Mouse (Mus musculus): ENCODE data around the gene Erbin. TPM values are rescaled to one million over a fixed set of nuclear protein-coding genes. Genes with fewer than 3 reads are reported as not detected.

Gene Erbin
- polyA plus RNA-seq, 1 experiment from 2014 or later = 20.3 TPM

DNA sequence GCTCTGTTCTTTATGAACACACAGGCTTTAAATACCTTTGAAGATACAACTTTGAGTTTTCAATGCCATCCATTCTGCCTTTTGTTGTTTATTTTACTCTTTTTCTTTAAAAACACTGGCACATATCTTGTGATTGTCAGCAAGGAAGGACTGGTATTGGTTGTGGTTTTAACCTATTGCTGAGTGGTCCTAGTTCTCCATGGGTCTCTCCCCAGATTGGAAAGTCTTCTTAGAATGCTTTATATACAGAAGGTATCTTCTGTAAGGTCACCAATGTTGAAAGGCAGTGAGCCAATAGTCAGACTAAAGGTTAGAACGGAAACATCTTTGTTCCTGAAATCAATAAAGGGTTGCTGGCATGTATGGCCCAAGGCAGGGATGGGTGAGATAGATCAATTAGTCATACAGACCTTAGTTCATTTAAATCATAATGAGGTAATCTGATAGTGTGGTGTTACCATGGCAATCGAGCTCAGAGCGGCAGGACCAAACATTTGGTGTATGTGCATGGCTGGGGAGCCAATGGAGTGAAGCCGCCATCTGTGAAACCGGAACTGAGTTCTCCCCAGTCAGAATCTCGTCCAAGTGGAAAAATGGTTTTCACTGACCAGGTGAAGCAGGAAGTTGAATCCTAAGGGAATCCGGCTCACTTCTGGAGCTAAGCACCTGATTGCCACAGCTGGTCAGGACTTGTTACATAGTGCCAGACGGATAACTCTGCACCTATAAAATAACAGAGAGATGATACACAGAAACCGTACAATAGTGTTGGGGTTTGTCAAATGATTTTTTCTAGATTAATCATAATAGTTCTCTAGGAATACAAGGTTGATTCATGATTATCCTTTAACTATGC is 125.4 kb downstream of the Erbin start:
- Histone ChIP-seq H3K9me3 (no peaks in the 10 kb centered on the region), H3K4me3 (no peak overlapping the region), H3K27me3 (no peaks in the 10 kb centered on the region), H3K27ac (no peak overlapping the region), H3K4me2 (no peak overlapping the region), H3K36me3 (no peaks in the 10 kb centered on the region), H3K4me1 (no peaks in the 10 kb centered on the region), H3K9ac (no peak overlapping the region)
- ATAC-seq (ENCODE audit: insufficient number of reproducible peaks, low FRiP score, low TSS enrichment, low read depth) = no peak
- WGBS = 77% methylated on average over 9 of the region's 9 CpGs

DNA sequence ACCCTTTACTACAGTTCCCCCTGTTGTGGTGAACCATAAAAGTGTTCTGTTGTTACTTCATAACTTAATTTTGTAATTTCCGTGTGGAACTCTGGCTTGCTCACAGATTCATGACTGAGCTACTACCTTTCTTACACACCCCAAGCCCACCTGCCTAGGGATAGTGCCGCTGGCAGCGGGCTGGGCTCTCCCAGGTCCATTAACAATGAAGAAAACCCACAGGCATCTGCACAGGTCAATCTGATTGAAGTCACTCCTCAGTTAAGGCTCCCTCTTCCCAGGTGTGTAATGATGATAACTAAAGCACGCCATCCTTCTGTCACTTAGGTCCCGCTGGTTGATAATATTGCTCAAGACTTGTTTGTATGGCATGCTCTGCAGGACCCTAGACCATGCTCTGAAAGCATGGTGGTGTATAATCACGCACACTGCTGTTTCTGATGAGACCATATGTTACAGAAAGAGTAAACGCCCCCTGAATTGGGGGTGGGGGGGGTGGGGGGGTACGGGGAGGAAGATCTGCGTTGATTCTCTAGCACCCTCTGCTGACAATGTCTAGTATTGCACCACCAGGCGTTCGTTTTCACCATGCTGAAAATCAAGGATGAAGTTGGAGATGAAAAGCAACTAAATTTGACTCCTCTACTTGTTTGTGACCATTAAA is 140.3 kb downstream of the Erbin start:
- ATAC-seq (ENCODE audit: insufficient number of reproducible peaks, low FRiP score, low TSS enrichment, low read depth) = no peak
- no peak overlapping the region for H3K27ac ChIP-seq
- H3K9me3 ChIP-seq = no peaks in the 10 kb centered on the region
- H3K27me3 ChIP-seq = no peaks in the 10 kb centered on the region
- no peak overlapping the region for H3K4me2 ChIP-seq
- H3K4me1 ChIP-seq = 0 out of 2 replicates have a peak, but pooled peaks cover under 1% of the 10 kb centered on the region
- no peak overlapping the region for H3K4me3 ChIP-seq
- no peak overlapping the region for H3K9ac ChIP-seq
- H3K36me3 ChIP-seq = no peaks in the 10 kb centered on the region
- 31% methylated on average over 11 of the region's 11 CpGs for WGBS

DNA sequence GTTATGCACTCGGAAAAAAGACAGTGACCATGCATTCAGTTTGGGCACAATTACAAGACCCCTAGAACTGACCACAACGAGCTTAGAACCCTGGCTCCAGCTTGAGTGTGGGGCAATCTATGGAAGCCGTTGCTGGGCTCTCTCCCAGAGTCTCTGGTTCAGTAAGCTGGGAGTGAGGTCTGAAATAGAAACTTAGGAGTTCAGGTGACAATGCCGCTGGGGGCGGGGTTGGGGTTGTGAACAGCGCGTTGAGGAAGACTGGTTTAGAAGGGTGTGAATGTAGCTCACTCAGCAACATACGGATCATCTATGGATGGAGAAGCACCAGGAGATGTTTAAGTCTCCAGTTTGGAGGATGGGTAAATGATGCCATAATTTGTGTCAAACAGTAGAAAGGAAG is 143.2 kb downstream of the Erbin start:
- WGBS = 71% methylated on average over 8 of the region's 8 CpGs
- no peaks in the 10 kb centered on the region for H3K9me3 ChIP-seq
- H3K4me3 ChIP-seq = no peak overlapping the region
- ATAC-seq (ENCODE audit: insufficient number of reproducible peaks, low FRiP score, low TSS enrichment, low read depth) = no peak
- H3K4me1 ChIP-seq = peaks cover 14% of the 10 kb centered on the region
- H3K27me3 ChIP-seq = no peaks in the 10 kb centered on the region
- no peak overlapping the region for H3K4me2 ChIP-seq
- no peaks in the 10 kb centered on the region for H3K36me3 ChIP-seq
- no peak overlapping the region for H3K9ac ChIP-seq
- no peak overlapping the region for H3K27ac ChIP-seq

DNA sequence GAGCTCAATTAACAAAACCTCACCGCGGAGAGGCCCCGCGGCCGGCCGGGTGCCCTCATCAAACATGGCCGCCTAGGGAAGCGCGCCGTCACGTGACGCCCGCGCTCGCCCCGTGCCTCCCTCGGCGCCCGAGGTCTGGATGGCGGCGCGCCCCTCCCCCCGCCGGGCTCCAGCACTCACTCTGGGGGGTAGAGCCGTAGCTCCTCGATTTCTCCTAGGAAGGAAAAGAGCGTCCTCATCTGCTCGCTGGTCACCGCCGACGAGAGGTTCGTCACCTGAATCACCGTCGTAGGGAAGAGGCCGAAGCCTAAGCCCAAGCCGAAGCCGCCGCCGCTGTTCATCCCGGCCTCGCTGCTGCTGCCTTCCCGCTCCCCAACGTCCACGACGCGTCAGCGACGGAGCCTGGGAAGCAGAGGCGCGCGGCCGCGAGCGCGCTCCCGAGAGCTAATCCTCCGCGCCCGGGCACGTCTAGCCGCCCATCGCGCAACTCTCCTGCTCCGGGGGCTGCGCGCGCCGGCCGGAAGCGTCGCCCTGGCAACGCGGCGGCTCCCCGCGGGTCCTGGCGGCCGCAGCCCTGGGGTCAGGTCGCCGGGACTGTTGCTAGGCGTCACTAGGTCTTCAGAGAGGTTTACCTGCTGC is 146.1 kb downstream of the Erbin start, which contains the start of gene Srek1:
Gene Srek1, minus strand, starts transcription at position 490 of the 639 bp plus-strand sequence.
- H3K27ac ChIP-seq = peak within 1 kb of the TSS; percentile 99
- H3K4me3 ChIP-seq = peak within 1 kb of the TSS; percentile 83
- ATAC-seq (ENCODE audit: insufficient number of reproducible peaks, low FRiP score, low TSS enrichment, low read depth) = peak; percentile 92
- peaks cover 23% of the 10 kb centered on the region for H3K4me1 ChIP-seq
- peak within 1 kb of the TSS; percentile 90 for H3K9ac ChIP-seq
- WGBS = under 1% methylated on average over 79 of the region's 81 CpGs
- no peaks in the 10 kb centered on the region for H3K27me3 ChIP-seq
- H3K9me3 ChIP-seq = no peaks in the 10 kb centered on the region
- peak within 1 kb of the TSS; percentile 51 for H3K4me2 ChIP-seq
- no peaks in the 10 kb centered on the region for H3K36me3 ChIP-seq

DNA sequence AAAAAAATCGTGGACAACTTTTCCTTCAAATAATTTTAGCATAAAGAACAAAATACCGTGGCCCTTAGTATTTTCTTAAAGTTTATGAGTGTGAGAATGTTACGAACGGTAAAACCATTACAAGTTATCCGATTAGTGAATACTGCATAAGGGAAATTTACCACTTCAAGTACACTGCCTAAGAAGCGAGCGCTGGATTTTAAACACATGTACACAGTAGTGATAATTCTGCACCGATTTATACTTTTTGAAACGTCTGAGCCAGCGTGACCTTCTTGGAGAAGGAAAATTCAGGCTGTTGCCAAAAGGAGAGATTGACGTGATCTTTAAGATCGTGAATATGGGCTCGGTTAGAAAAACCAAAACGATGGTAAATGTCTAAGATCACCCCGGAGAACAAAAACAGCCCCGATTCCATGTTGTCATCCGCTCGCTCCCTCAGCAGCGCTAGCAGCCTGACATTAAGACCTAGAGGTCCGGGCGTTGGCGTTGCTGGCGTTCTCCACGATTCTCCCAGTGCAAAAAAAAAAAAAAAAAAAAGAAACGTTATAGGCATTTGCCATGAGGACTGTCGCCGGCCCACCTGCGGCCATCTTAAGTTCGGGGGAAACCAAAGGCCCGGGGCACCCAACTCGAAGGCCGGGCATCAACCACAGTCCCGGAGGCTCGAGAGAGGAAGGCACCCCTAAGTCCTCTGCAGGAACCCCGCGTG is 146.8 kb downstream of the Erbin start:
- peak; percentile 67 for ATAC-seq (ENCODE audit: insufficient number of reproducible peaks, low FRiP score, low TSS enrichment, low read depth)
- peak overlapping the region; percentile 83 for H3K4me3 ChIP-seq
- no peaks in the 10 kb centered on the region for H3K36me3 ChIP-seq
- H3K4me2 ChIP-seq = peak overlapping the region; percentile 51
- peaks cover 23% of the 10 kb centered on the region for H3K4me1 ChIP-seq
- under 1% methylated on average over 36 of the region's 36 CpGs for WGBS
- H3K9me3 ChIP-seq = no peaks in the 10 kb centered on the region
- peak overlapping the region; percentile 99 for H3K27ac ChIP-seq
- peak overlapping the region; percentile 90 for H3K9ac ChIP-seq
- no peaks in the 10 kb centered on the region for H3K27me3 ChIP-seq

DNA sequence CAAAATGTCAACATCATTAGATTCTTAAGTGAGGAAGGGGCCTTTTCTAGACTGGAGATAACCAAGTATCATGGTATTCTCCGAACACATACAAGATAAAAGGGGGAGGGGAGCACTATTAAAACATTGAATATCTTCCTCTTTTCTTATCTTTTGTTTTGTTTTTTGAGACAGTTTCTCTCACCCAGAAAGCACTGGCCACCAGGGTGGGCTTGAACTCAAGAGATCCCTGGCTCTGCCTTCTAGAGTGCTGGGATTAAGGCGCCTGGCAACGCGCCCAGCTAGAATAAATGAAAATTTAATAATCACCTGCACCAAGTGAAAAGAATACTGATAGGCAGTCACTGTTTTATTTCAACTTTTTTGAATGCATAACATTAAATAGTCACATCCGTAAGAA is 147.4 kb downstream of the Erbin start:
- no peak overlapping the region for H3K27ac ChIP-seq
- no peak for ATAC-seq (ENCODE audit: insufficient number of reproducible peaks, low FRiP score, low TSS enrichment, low read depth)
- H3K4me2 ChIP-seq = peak overlapping the region; percentile 51
- 41% methylated on average over 5 of the region's 5 CpGs for WGBS
- H3K9me3 ChIP-seq = no peaks in the 10 kb centered on the region
- no peaks in the 10 kb centered on the region for H3K27me3 ChIP-seq
- peaks cover 24% of the 10 kb centered on the region for H3K4me1 ChIP-seq
- H3K4me3 ChIP-seq = peak overlapping the region; percentile 83
- no peaks in the 10 kb centered on the region for H3K36me3 ChIP-seq
- 0 out of 2 replicates have a peak overlapping the region, but pooled peaks have one; percentile 14 for H3K9ac ChIP-seq

DNA sequence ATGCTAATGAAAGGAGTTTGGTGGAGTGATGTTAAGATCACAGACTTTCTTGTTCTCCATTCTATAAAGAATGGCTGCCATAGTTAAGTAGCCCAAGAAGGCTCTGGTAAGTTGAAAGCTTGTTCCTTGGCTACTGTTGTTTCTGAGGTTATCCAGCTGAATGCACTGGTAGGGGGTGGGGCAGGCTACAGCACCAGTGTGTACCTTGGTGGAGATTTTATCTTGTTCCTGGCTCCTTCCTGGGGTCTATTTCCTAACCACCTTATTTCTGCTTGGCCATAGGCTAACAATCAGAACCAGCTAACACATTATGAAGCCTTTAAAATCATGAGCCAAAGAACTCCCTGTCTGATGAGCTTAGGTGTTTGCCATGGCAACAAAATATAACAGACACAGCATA is 149.5 kb downstream of the Erbin start:
- H3K27ac ChIP-seq = no peak overlapping the region
- H3K4me3 ChIP-seq = no peak overlapping the region
- no peaks in the 10 kb centered on the region for H3K27me3 ChIP-seq
- no peaks in the 10 kb centered on the region; the same call in 1 of the 2 replicates for H3K36me3 ChIP-seq
- no peaks in the 10 kb centered on the region for H3K9me3 ChIP-seq
- no peak overlapping the region for H3K4me2 ChIP-seq
- H3K9ac ChIP-seq = no peak overlapping the region
- ATAC-seq (ENCODE audit: insufficient number of reproducible peaks, low FRiP score, low TSS enrichment, low read depth) = no peak
- peaks cover 28% of the 10 kb centered on the region for H3K4me1 ChIP-seq

Other genes starting within 250 kb of the Erbin start
- 69.8 and 71.9 TPM in 2 replicates for gene Srek1, start 145.9 kb downstream of the Erbin start, polyA plus RNA-seq (2015; fragmentation: Nextera tagmentation; extraction: Ambion mirVana)
- 13.8 and 14.3 TPM in 2 replicates for gene Nln, start 189.1 kb upstream of the Erbin start, polyA plus RNA-seq (2015; fragmentation: Nextera tagmentation; extraction: Ambion mirVana)
- 4.9 and 5.6 TPM in 2 replicates for gene Sgtb, start 189.2 kb upstream of the Erbin start, polyA plus RNA-seq (2015; fragmentation: Nextera tagmentation; extraction: Ambion mirVana)

Data from limb, embryonic 15.5 days (tissue).